ENCODE assay signal across 9 mouse cellular contexts in genomic region chr12:99789283-99789960, GRCm38 (mm10).
A peak's percentile ranks its signal among the peaks of the same experiment; 100 is the strongest.
DNase-seq lines count a peak whose midpoint lies in the region; TF ChIP-seq lines count a peak whose summit lies in the region.
"Had no signal": no experiment of that assay in that cellular context is flagged by ENCODE, and none has a peak within 500 bp of the region (broad histone marks: within the 10 kb centered on the region; RNA-seq: fewer than 3 reads in every experiment).

No protein-coding gene starts in this region.

- peak; percentile 21 to 32 for DNase-seq in left cerebral cortex, postnatal 25 days (ENCODE audit: low spot score in 2 of 2)
- no peak for DNase-seq in left cerebral cortex, adult 2 months (ENCODE audit: extremely low spot score in 1 of 2, low spot score in 2 of 2)
- peak; percentile 7 for DNase-seq in lung, adult 2 months
- peak; percentile 12 to 56 for DNase-seq in spleen, postnatal 10 days (ENCODE audit: low spot score in 2 of 2)
- DNase-seq in frontal cortex, postnatal 14 days (ENCODE audit: low spot score in 2 of 2): no peak
- no peak for DNase-seq in embryo, embryonic 9.5 days (ENCODE audit: extremely low spot score)

- H3K27ac ChIP-seq in left cerebral cortex, adult 2 months: no peak overlapping the region
- H3K27ac ChIP-seq in bone marrow, adult 2 months (ENCODE audit: control insufficient read depth, insufficient read depth, low read depth, low read length, poor library complexity): peak overlapping the region; percentile 35
- H3K27ac ChIP-seq: embryonic facial prominence, embryonic 13.5 days; hindbrain, embryonic 13.5 days had no signal

- H3K4me3 ChIP-seq in left cerebral cortex, adult 2 months: no peak overlapping the region
- H3K4me3 ChIP-seq in bone marrow, adult 2 months (replicated peaks; ENCODE audit: control insufficient read depth, low read depth, low read length): no peak overlapping the region
- no peak overlapping the region for H3K4me3 ChIP-seq in lung, adult 2 months (replicated peaks; ENCODE audit: extremely low read depth, low read depth, low read length)
- H3K4me3 ChIP-seq: embryonic facial prominence, embryonic 13.5 days; hindbrain, embryonic 13.5 days had no signal

- no peaks in the 10 kb centered on the region; the same call in 1 of the 2 replicates for H3K4me1 ChIP-seq in bone marrow, adult 2 months (ENCODE audit: control insufficient read depth, insufficient read depth, low read length)
- H3K4me1 ChIP-seq in lung, adult 2 months (ENCODE audit: control insufficient read depth, insufficient read depth, low read length): no peaks in the 10 kb centered on the region
- H3K4me1 ChIP-seq: hindbrain, embryonic 13.5 days had no signal

- no peak for TF ChIP-seq CTCF in left cerebral cortex, adult 2 months (IDR thresholded peaks at IDR 0.05)
- TF ChIP-seq CTCF in bone marrow, adult 2 months (IDR thresholded peaks at IDR 0.05; ENCODE audit: control insufficient read depth, insufficient read depth, low read length): no peak
- TF ChIP-seq CTCF in lung, adult 2 months (IDR thresholded peaks at IDR 0.05; ENCODE audit: insufficient read depth, low read length): no peak

- intact Hi-C loops in left cerebral cortex, postnatal 25 days (cut with DNase I): no loop called here
- intact Hi-C loops in left cerebral cortex, adult 2 months (cut with DNase I): no loop called here

- no peak for TF ChIP-seq POLR2A in bone marrow, adult 2 months (IDR thresholded peaks at IDR 0.05; ENCODE audit: borderline replicate concordance, control insufficient read depth, low read depth, low read length)
- TF ChIP-seq POLR2A in lung, adult 2 months (IDR thresholded peaks at IDR 0.05; ENCODE audit: borderline replicate concordance, extremely low read depth, low read depth, low read length): no peak

- 16% methylated on average over 5 of the region's 5 CpGs for WGBS in bone marrow, adult 2 months
- 63% methylated on average over 5 of the region's 5 CpGs for WGBS in lung, adult 2 months

Comparison
In these comparisons a context has a peak if more than half of its experiments do, and no peak if none do; other contexts are left out.
1. DNase-seq: peak in left cerebral cortex, postnatal 25 days (2 of 2), lung, adult 2 months (single experiment) and spleen, postnatal 10 days (2 of 2); none in left cerebral cortex, adult 2 months (0 of 2), frontal cortex, postnatal 14 days (0 of 2) and embryo, embryonic 9.5 days (single experiment).